Mouse (Mus musculus): ENCODE data around the gene Fam196a. TPM values are rescaled to one million over a fixed set of nuclear protein-coding genes. Genes with fewer than 3 reads are reported as not detected.

Fam196a gene
- polyA plus RNA-seq, 1 experiment from 2014 or later = 4.8 TPM

DNA sequence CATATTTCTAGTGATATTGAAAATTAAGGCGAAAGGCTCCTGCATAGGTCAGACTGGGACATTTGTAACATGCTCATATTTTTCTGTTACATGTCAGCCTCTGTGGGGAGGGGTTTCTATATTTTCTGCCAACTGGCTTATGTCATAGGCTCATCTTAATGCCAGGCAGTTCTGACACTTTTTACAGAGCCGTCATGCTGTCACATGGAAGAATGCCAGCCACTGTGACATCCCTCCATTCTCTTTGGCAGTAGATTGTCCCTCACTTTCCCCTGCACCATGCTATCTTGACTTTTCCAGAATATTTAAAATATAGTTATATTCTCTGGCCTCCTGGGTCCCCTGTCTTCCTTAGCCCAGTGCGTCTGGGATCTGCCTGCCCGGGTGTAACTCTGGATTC is 95.5 kb downstream of the Fam196a start:
- Histone ChIP-seq H3K4me3 (ENCODE audit: low read depth, low read length) (no peak overlapping the region), H3K9me3 (ENCODE audit: low read depth, low read length) (no peaks in the 10 kb centered on the region), H3K4me2 (no peak overlapping the region), H3K27me3 (ENCODE audit: insufficient read depth, low read length) (no peaks in the 10 kb centered on the region), H3K9ac (no peak overlapping the region), H3K4me1 (ENCODE audit: insufficient read depth) (no peaks in the 10 kb centered on the region), H3K27ac (ENCODE audit: low read depth) (no peak overlapping the region), H3K36me3 (ENCODE audit: insufficient read depth) (no peaks in the 10 kb centered on the region)
- DNase-seq = peak; percentile 8
- no peak for ATAC-seq (ENCODE audit: insufficient read depth)
- no peak for TF ChIP-seq CTCF (IDR thresholded peaks at IDR 0.05; ENCODE audit: low read depth)
- WGBS = 82% methylated on average over 4 of the region's 4 CpGs

DNA sequence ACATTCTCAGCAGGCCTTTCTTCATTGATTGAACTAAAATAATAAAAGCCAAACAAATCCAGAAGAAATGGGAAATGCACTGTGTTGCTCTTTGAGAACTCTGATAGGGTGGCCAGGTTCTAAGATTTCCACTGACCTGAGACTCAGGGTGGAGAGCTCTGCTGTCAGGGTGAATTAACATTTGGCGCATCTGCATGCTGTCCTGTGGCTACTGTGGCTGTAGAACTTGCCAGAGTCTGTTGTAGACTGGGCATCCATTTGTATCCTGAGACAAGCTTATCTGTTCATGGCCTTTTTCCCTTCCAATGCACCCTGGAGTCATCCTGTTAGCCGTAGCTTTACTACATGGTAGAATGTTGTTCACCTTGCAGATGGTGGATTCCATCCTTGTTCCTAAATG is 98.2 kb downstream of the Fam196a start:
- no peak for ATAC-seq (ENCODE audit: insufficient read depth)
- no peaks in the 10 kb centered on the region for H3K27me3 ChIP-seq (ENCODE audit: insufficient read depth, low read length)
- no peaks in the 10 kb centered on the region for H3K4me1 ChIP-seq (ENCODE audit: insufficient read depth)
- no peak for TF ChIP-seq CTCF (IDR thresholded peaks at IDR 0.05; ENCODE audit: low read depth)
- no peak overlapping the region for H3K27ac ChIP-seq (ENCODE audit: low read depth)
- H3K9me3 ChIP-seq (ENCODE audit: low read depth, low read length) = no peaks in the 10 kb centered on the region
- no peak overlapping the region for H3K4me2 ChIP-seq
- no peak overlapping the region for H3K4me3 ChIP-seq (ENCODE audit: low read depth, low read length)
- DNase-seq = no peak
- H3K9ac ChIP-seq = no peak overlapping the region
- WGBS = 92% methylated on average over 2 of the region's 2 CpGs
- no peaks in the 10 kb centered on the region for H3K36me3 ChIP-seq (ENCODE audit: insufficient read depth)

Measured in lung, embryonic 14.5 days (tissue).